Mouse (Mus musculus) A20 (cell line): ENCODE data around the gene Emc3.

Experiments used
- DNase-seq: peaks from one replicate; pipeline ENCODE4 v3.0.0-alpha.2; 2011; ENCODE audit warnings: low read depth, low spot score

The Emc3 gene

DNA sequence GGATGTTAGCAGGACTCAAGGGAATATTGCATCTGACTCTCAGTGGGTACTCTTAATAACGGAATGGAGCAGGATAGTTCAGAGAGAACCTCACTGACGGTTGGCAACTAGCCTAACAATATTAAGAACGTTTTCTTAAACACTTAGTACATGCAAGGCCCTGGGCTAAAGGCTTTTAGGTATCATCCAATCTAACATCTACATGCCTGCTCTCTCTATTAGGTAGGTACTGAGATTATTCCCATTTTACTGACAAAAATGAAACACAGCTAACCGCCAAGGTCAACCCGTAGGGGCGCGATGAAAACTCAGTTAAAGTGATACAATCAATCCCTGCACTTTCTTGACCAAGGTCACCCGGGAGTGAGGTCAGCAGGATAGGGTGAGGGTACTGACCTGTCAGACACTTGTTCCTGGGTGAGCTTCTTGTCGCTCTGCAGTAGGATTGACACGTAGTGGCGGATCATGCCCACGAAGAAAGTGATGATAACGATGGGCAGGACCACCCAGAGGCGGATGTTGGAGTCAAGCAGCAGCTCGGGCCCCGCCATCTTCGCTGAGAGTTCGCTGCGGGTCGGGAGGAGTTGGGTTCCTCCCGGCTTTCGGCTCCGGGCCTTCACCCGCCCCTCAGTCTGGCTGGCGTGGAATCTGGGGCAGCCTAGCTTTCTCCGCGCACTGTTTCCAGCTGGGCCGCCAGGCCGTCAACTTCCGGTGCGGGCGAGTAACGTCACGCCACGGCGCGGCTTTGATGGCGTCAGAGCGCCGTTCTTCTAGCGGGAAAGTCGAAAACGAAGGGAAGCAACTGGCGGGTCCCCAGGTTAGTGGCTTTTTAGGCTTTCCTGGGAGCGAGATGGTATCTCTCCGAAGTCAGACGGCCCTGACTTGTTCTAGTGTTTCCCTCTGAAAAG, at the start of gene Emc3, which contains the start of gene Fancd2:
Gene Emc3 (minus strand): TSS at position 721 of the 908 bp plus-strand sequence.
Gene Fancd2 (plus strand): TSS at position 751 of the 908 bp plus-strand sequence.
- DNase-seq: peak; percentile 91

- DNase-seq: no peak
Measured at GRCm38 (mm10) chr6:113579306-113579705, 47.9 kb upstream of the Emc3 start.

DNA sequence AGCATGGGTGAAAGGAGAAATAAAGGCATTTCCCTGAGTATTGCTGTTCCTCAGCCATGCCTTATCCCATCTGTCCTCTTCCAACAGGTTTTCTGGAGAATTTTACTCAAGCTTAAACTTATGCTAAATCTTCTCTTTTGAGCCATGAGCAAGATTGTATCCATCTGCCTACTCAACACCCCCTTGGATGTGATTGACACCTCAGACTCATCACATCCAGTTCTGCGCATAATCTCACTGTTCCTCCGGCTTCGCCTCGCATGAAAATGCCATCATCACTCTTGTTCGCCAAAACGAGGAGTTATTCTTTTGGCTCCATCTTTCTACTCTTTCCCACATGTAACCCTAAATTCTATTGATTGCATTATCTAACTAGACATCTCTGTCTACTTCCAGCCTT, 44.6 kb upstream of the Emc3 start:
- DNase-seq: no peak

GRCm38 (mm10) chr6:113564557-113564956, 33.1 kb upstream of the Emc3 start:
- no peak for DNase-seq

- DNase-seq: no peak
Measured at GRCm38 (mm10) chr6:113559736-113560135, 28.3 kb upstream of the Emc3 start.

DNA sequence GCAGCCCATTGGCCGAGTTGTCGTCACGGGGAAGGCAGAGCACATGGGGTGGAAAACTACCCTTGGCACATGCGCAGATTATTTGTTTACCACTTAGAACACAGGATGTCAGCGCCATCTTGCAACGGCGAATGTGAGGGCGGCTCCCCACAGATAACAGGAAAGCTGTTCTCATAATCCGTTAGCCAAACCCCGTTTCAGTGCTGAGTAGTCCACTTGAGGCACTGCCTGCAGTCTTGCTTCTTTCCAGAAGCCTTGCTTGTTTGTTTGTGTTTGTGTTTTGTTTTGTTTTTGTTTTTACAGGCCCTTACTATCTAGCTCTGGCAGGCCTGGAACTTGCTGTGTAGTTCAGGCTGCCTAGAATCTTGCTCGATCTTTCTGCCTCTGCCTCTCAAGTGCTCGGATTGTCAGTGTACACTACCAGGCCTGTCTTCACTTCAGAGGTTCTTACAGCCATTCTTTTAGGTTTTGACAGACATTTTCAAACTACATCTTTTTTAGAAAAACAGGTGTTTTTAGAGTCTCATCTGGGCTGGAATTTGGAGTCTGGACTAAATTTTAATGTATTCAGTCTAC, 12.5 kb upstream of the Emc3 start:
- DNase-seq: no peak

DNA sequence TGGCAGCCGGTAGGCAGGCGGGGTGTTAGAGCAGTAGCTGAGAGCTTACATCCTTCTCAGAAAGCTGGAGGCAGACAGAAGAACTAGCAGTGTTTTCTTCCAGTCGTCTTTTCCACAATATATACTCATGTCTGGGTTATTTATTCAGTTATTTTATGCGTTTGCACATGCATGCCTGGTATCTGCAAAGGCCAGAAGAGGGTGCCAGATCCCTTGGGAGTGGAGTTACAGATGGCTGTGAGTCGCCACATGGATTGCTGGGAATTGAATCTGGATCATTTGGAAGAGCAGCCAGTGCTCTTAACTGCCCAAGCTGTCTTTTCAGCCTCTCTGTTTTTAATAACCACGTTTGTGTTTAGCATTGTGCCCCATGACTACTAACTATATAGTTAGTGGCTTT, 10.2 kb upstream of the Emc3 start:
- DNase-seq: no peak

DNA sequence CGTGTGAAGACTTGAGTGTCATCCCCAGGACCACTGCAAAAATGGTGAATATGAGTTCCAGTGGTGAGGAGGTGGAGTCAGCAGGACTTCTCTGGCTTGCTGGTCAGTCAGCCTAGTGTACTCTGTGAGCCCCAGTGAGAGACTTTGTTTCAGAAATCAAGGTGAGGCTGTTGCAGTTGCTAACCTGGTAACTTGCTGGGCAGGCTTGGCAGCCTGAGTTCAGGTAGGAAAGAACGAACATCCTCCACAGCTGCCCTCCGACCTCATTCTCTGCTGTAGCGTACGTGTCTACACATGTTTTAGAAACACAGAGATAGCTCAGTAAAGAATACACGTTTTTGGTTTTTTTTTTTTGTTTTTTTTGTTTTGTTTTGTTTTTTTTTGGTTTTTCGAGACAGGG, 3.4 kb upstream of the Emc3 start:
- no peak for DNase-seq

DNA sequence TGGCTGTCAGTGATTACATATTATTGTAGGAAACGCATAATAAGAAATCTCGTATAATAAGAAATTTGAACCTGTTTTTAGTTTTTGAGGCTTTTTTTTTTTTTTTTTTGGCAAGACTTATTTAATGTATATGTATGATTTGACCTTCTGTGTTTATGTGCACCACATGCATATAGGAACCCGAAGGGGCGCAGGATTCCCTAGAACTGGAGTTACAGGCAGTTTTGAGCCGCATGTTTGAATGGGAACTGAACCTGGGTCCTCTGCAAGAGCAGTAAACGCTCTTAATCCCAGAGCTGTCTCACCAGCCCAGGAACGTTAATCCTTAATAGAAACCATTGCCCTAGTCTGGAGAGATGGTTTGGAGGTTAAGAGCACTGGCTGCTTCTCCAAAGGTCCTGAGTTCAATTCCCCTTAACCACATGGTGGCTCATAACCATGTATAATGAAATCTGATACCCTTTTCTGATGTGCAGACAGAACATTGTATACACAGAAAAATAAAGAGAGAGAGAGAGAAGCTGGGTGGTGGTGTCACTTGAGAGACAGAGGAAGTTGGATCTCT, 470 bp upstream of the Emc3 start:
- peak; percentile 30 for DNase-seq

DNA sequence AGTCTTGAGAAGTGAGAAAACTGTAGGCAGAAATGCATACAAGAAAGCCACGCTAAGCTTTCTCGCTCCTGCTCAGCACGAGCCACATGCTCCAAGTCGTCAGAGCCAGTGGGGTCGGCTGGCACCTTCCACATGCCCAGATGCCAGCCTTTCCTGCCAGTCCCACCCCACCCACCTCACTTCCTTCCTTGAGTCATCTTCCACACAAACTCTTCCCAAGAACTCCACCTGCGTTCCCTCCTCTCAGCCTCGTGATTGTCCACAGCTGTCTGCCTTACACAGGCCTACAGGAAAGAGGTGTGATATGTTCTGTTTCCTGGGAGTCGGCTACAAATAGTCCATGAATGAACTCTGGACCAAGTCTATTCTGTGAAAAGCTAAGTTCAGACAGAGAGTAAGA, 8.0 kb downstream of the Emc3 start:
- DNase-seq: no peak

DNA sequence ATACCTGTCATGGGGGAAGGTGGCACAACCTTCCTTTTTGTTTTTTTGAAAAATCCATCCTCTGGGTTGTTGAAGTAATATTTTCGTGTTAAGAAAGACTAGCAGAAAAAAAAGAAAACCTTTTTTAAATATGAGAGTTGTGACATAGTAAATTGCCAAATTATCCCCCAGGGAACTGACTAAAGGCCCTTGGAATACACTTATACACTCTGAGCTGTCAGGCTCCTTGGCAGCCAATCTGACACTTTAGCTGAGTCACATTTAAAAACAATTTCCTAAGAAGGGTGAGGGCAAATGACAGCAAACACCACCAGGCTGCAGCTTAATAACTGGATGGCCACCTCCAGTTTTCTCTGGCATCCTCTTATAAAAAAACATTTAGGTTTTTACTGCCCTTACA, 9.1 kb downstream of the Emc3 start:
- DNase-seq: no peak

- no peak for DNase-seq
Measured at GRCm38 (mm10) chr6:113517434-113518080, 13.9 kb downstream of the Emc3 start.

- no peak for DNase-seq
Measured at GRCm38 (mm10) chr6:113514600-113514999, 16.9 kb downstream of the Emc3 start.

DNA sequence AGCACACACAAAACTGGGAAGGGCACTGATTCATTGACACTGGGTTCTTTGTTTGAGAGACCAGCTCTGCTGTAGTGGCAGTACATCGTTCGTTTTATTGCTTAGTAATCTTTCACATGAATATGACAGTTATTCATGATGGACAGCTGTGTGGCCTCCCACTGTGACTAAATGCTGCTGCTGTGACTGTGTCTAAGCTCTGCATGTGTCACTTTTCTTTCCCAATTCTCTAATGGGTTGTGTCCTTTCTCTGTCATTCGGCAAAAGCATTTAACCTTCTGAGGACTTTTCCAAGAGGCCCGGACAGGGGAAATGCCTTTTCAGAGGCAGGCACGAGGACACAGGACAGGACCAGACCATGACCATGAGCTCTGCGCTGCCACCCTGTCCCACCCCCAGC, 17.5 kb downstream of the Emc3 start:
- no peak for DNase-seq

DNA sequence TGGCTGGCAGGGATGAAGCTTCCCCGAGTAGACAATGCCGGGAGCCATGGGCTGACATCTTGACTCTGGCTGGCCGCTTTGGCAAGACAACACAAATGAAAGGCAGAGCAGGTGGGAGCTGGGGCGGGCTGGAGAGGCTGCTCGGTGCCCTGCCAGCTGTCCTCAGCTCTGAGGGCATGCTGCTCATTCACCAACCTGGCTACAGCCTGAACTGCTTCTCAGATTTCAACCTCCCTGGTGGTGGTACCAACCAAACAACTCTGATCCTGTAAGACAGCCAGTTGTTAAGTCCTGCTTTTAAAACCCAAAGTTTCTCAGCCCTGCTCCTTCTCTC, 22.5 kb downstream of the Emc3 start:
- DNase-seq: no peak

GRCm38 (mm10) chr6:113508272-113508946, 23.0 kb downstream of the Emc3 start:
- DNase-seq: no peak

GRCm38 (mm10) chr6:113507130-113507529, 24.3 kb downstream of the Emc3 start:
- no peak for DNase-seq

- no peak for DNase-seq
Measured at GRCm38 (mm10) chr6:113505689-113506088, 25.8 kb downstream of the Emc3 start.

DNA sequence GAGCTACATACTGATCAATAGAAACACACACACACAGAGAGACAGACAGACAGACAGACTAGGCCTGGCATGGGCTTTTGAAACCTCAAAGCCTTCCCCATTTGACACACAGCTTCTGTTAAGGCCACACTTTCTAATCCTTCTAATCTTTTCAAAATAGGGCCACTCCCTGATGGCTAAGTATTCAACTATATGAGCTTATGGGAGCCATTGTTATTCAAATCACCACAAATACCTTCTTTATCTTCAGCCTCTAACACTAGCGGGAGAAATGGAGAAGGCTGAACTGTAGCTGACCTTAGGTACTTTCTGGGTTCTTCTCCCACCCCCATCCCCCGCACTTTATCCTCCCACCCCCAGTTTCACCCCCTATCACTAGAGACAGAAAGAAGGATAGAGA, 28.7 kb downstream of the Emc3 start:
- no peak for DNase-seq

DNA sequence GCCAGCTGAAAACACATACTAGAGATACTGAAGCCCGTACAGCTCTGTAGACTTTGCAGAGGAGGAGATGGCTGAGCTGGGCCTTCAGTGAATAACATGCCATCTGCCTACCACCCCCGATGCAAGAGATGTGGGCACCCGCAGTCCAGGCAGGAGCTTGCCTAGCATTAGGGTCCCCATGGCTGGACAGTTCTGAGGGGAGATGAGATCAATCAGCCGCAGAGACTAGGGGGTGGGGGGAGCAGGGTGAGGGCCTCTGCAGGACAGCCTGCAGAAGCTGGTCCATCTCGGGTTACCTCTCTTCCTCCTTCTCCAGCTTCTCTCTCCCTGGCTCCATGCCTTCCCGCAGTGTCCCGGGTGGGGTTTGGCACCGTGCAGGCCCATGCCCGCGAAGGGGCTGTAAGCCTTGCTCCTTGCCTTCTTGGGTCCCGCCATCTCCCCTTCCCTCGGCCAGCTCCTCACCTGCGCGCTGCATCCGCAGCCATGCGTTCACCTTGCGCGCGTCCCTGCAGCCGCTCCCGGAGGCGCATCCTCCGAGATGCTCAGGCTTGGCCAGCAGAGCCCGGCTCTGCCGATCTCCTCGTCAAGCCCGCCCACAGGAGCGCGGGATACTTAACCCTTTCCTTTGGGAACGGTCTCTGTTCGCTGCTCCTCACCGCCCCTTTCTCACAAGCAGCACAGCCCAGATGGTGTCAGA, 29.9 kb downstream of the Emc3 start, which contains the start of gene Prrt3:
Gene Prrt3 (minus strand): TSS at position 544 of the 697 bp plus-strand sequence.
- DNase-seq: no peak

- peak; percentile 75 for DNase-seq
Measured at GRCm38 (mm10) chr6:113499346-113499745, 32.1 kb downstream of the Emc3 start.
